Mouse (Mus musculus) liver, postnatal 0 days (tissue): ENCODE measurements around the gene Azi2. TPM values are rescaled to one million over a fixed set of nuclear protein-coding genes. Genes with fewer than 3 reads are reported as not detected.

Source experiments
- ATAC-seq: fragments of 200-750 bp; cut with Nextera tagmentation; 2 replicates; pipeline ENCODE4 v1.8.0; 2017; ENCODE audit warnings: mild to moderate bottlenecking, moderate library complexity
- DNase-seq: peaks from one replicate; pipeline ENCODE4 v3.0.0-alpha.2; 2016
- H3K27ac ChIP-seq: fragments of 300-500 bp; sonication (generic); 2 replicates; pipeline ENCODE4 v1.5.1; 2014; ENCODE audit warnings: antibody characterized with exemption, moderate library complexity, mild to moderate bottlenecking, low read depth
- H3K27me3 ChIP-seq: fragments of 300-500 bp; sonication (generic); 2 replicates; pipeline ENCODE4 v1.6.1; 2014; ENCODE audit warnings: low read length, control low read depth, mixed read lengths; ENCODE audit not compliant: insufficient read depth
- H3K36me3 ChIP-seq: fragments of 300-500 bp; sonication (generic); replicated peaks from 2 replicates; pipeline ENCODE4 v1.6.1; 2014; ENCODE audit warnings: mild to moderate bottlenecking, control low read depth, low read length, moderate library complexity, mixed read lengths; ENCODE audit not compliant: insufficient read depth
- H3K4me1 ChIP-seq: fragments of 300-500 bp; sonication (generic); 2 replicates; pipeline ENCODE4 v1.6.1; 2014; ENCODE audit warnings: antibody characterized with exemption, mild to moderate bottlenecking, control low read depth; ENCODE audit not compliant: insufficient read depth
- H3K4me2 ChIP-seq: fragments of 300-500 bp; sonication (generic); 2 replicates; pipeline ENCODE4 v1.6.1; 2014; ENCODE audit warnings: low read depth, mild to moderate bottlenecking, low read length, moderate library complexity, mixed read lengths
- H3K4me3 ChIP-seq: fragments of 300-500 bp; sonication (generic); 2 replicates; pipeline ENCODE4 v1.5.1; 2014; ENCODE audit warnings: low read depth, low read length
- H3K9ac ChIP-seq: fragments of 300-500 bp; sonication (generic); replicated peaks from 2 replicates; pipeline ENCODE4 v1.6.1; 2014; ENCODE audit warnings: mild to moderate bottlenecking, moderate library complexity
- H3K9me3 ChIP-seq: fragments of 300-500 bp; sonication (generic); 2 replicates; pipeline ENCODE4 v1.6.1; 2016; ENCODE audit warnings: mild to moderate bottlenecking, control low read depth, low read length, mixed read lengths
- CTCF ChIP-seq: sonication (generic); IDR thresholded peaks from 2 replicates; pipeline ENCODE4 v1.5.1; 2016; ENCODE audit warnings: antibody characterized with exemption, low read depth
- EP300 ChIP-seq: IDR thresholded peaks from 2 replicates; pipeline ENCODE4 v1.6.1; 2016; ENCODE audit warnings: antibody characterized with exemption, low read depth, mild to moderate bottlenecking
- WGBS: fragments of 180-500 bp; shearing (Covaris S2); extraction: QIAGEN DNeasy Blood & Tissue Kit; methylation state at CpG from one replicate; pipeline ENCODE4 v1.1.7; 2014; ENCODE audit not compliant: insufficient replicate concordance; 5-methylcytosine and 5-hydroxymethylcytosine counted together
- polyA plus RNA-seq: library from polyadenylated mRNA; unstranded; fragments of >200 nt; fragmentation: Nextera tagmentation; extraction: Ambion mirVana; gene quantifications from 2 replicates; pipeline ENCODE4 v1.2.1, GENCODE M21; 2015

Azi2 gene
- 31.3 and 31.7 TPM in 2 replicates for polyA plus RNA-seq

DNA sequence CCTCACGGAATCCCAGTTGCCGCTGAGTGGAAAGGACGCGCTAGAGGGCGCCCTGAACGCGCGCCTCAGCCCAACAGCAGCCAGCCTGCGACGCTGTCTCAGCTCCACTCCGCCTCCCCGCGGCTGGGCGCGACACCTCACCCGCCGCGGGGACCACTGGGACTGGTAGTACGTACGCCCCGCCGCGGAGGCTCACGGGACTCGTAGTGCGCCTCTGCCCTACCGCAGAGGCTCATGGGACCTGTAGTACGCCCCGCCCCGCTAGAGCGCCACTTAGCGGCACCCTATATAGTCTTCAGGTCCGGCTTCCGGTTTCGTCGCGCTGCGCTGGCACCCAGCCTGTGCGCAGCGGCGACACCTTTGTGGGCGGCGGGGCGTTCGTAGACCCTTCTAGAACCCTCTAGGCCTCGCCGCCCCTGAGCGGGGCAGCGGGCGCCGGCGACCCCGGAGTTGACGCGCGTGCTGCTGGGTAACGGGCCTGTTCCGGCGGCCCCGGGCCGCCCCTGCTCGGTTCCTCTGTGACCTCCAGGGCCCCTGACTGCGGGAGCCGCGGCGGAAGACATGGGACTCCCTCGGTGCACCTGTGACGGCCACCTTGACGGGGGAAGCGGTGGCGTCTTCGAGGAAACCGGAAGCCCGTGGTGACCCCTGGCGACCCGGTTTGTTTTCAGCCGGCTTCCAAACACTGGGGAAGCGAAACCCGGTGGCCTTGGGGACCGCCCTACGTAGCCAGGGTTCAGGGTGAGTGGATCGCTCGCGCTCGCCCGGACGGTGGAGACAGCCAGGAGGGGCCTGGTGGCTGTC is at the start of gene Azi2:
Gene Azi2 (plus strand): TSS at position 282 of the 804 bp plus-strand sequence.
- under 1% methylated on average over 86 of the region's 87 CpGs for WGBS
- H3K36me3 ChIP-seq, result no peaks in the 10 kb centered on the region; the same call in 1 of the 2 replicates
- H3K4me3 ChIP-seq, result peak within 1 kb of the TSS; percentile 86
- H3K27me3 ChIP-seq, result no peaks in the 10 kb centered on the region
- peak within 1 kb of the TSS; percentile 95 for H3K9ac ChIP-seq
- DNase-seq (peak; percentile 99), ATAC-seq (peak; percentile 97)
- H3K27ac ChIP-seq, result peak within 1 kb of the TSS; percentile 99
- no peaks in the 10 kb centered on the region for H3K9me3 ChIP-seq
- H3K4me2 ChIP-seq, result peak within 1 kb of the TSS; percentile 87
- H3K4me1 ChIP-seq, result peaks cover 15% of the 10 kb centered on the region
- TF ChIP-seq CTCF, result peak; percentile 99
- TF ChIP-seq EP300, result peak; percentile 45; the same call in 1 of the 2 replicates

DNA sequence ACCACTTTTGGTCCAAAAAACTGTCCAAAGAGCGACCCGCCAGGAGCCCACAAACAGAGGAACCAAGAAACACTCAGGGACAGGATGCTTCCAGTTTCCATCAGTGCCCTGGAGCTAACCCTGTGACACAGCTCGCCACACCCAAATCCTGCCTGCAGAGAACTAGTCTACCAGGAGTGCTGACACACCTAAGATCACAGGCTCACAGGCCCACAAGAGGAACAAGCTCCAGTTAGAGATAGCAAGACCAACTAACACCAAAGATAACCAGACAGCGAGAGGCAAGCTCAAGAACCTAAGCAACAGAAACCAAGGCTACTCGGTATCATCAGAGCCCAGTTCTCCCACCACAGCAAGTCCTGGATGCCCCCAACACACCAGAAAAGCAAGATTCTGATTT is 43.7 kb upstream of the Azi2 start:
- Histone ChIP-seq H3K4me1 (no peaks in the 10 kb centered on the region), H3K4me2 (no peak overlapping the region), H3K27me3 (no peaks in the 10 kb centered on the region), H3K9me3 (no peaks in the 10 kb centered on the region), H3K27ac (no peak overlapping the region), H3K36me3 (no peaks in the 10 kb centered on the region), H3K4me3 (no peak overlapping the region), H3K9ac (no peak overlapping the region)
- ATAC-seq (peak; percentile 36; the same call in 1 of the 2 replicates), DNase-seq (no peak)
- no peak for TF ChIP-seq CTCF
- TF ChIP-seq EP300, result no peak
- WGBS, result 70% methylated on average over 5 of the region's 5 CpGs

DNA sequence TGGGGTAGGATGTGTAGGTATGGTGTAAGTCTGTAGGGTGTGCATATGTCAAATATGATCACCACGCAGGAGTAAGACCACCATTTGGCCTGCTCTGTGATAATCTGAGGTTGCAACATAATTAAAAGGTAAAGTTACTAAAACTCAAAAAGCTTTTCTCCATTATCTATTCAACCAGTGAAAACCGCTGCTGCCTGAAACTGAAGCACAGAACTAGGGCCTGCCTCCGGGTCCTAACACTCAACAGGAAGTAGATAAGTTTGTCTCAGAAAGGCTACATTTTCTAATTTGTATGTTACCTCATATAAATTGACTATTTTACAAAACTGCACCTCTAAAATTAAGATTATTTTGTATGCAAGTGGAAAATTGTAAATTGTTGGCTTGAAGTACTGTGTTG is 38.8 kb upstream of the Azi2 start:
- Histone ChIP-seq H3K4me3 (no peak overlapping the region), H3K27me3 (no peaks in the 10 kb centered on the region), H3K36me3 (no peaks in the 10 kb centered on the region), H3K4me1 (no peaks in the 10 kb centered on the region), H3K9ac (no peak overlapping the region), H3K9me3 (no peaks in the 10 kb centered on the region), H3K27ac (no peak overlapping the region), H3K4me2 (no peak overlapping the region)
- ATAC-seq (no peak), DNase-seq (no peak)
- TF ChIP-seq EP300 (no peak), CTCF (no peak)
- WGBS, result 59% methylated on average over 3 of the region's 3 CpGs

DNA sequence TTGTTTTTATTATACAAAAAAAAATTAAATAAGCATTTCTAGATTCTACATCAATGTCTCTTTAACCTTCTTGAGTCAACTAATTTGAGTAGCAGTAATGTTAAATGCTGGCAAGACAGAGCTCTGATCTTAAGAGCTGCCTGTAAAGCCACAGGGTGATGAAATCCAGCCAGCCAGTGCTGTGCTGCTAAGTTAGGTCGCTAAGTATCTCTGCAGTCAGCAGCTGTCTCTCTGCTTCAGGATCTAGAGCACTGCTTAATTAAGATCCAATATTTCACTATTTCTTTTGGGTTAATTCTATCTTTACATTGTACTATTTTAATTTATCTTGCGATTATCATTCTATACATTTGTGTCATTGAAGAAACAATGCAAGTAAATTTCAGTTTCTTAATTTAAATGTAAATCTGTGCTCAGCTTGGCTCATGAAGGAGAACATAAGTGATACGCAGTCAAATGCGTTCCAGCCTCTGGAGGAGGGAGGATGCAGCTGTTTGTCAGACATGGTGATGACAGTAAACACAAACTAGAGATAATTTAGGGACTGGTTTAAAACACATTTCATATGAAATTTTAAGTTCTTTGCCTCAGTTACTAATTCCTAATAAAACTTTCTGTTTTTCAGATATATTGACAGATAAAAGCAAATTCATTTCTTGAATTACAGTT is 36.9 kb upstream of the Azi2 start:
- H3K9ac ChIP-seq, result no peak overlapping the region
- no peak overlapping the region for H3K4me2 ChIP-seq
- no peak for DNase-seq
- ATAC-seq, result no peak
- 72% methylated on average over 4 of the region's 4 CpGs for WGBS
- no peak for TF ChIP-seq CTCF
- no peak for TF ChIP-seq EP300
- H3K4me1 ChIP-seq, result no peaks in the 10 kb centered on the region
- H3K36me3 ChIP-seq, result no peaks in the 10 kb centered on the region
- no peaks in the 10 kb centered on the region for H3K27me3 ChIP-seq
- H3K9me3 ChIP-seq, result no peaks in the 10 kb centered on the region
- no peak overlapping the region for H3K27ac ChIP-seq
- H3K4me3 ChIP-seq, result no peak overlapping the region

DNA sequence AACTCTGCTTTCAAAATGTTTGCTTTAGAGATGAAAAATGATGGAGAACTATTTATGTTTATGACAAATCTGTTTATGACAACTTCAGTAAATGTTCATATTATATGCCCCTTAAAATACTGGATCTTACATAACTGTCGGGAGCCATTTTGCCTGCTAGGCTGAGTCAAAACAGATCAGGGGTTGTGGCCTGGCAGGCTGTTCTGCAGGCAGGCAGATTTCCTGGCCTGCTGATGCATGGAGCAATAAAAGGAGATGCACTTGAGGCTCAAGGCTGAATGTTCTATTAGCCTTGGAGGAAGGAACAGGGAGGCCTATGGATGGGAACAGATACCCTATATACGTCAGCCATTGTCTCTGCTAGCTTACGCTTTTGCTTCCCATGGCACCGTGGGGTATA is 36.4 kb upstream of the Azi2 start:
- Histone ChIP-seq H3K36me3 (no peaks in the 10 kb centered on the region), H3K9ac (no peak overlapping the region), H3K27ac (no peak overlapping the region), H3K4me3 (no peak overlapping the region), H3K4me1 (no peaks in the 10 kb centered on the region), H3K9me3 (no peaks in the 10 kb centered on the region), H3K4me2 (no peak overlapping the region), H3K27me3 (no peaks in the 10 kb centered on the region)
- TF ChIP-seq CTCF (no peak), EP300 (no peak)
- WGBS, result 79% methylated on average over 4 of the region's 4 CpGs
- ATAC-seq (no peak), DNase-seq (no peak)

DNA sequence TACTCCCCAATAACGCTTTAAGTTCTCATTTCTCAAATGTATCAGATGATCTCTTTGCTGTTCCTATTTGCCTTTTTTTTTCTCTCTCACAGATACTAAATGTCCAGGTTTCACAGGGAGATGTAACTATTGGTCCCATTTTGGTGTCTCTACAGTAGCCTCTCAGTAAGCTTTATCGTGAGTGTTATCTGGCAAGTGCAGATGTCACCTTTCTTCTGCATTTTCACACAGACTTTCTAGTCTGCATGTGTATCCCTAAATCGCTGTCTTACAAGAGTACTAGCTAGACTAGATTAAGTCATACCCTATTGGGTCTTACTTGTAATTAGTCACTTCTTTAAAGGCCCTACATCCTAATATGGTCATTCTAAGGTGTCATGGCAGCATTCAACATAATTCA is 27.4 kb upstream of the Azi2 start:
- Histone ChIP-seq H3K9me3 (no peaks in the 10 kb centered on the region), H3K36me3 (no peaks in the 10 kb centered on the region), H3K27ac (no peak overlapping the region), H3K27me3 (no peaks in the 10 kb centered on the region), H3K4me2 (no peak overlapping the region), H3K9ac (no peak overlapping the region), H3K4me1 (no peaks in the 10 kb centered on the region), H3K4me3 (no peak overlapping the region)
- WGBS, result 70% methylated on average over 3 of the region's 3 CpGs
- ATAC-seq (no peak), DNase-seq (no peak)
- TF ChIP-seq EP300 (no peak), CTCF (no peak)
